Mouse (Mus musculus) small intestine, adult 2 months (tissue): Measurements from ENCODE around the gene Slc12a8.

Source experiments
- CTCF ChIP-seq: fragments of 200-500 bp; IDR thresholded peaks from 2 replicates; pipeline ENCODE4 v1.5.1; 2012; ENCODE audit warnings: low read depth, mild to moderate bottlenecking, control low read depth, inconsistent platforms, low read length, moderate library complexity, mixed read lengths; ENCODE audit not compliant: insufficient replicate concordance, insufficient read length; ENCODE audit errors: extremely low read depth
- POLR2A ChIP-seq: fragments of 200-500 bp; IDR thresholded peaks from 2 replicates; pipeline ENCODE4 v1.6.1; 2012; ENCODE audit warnings: low read depth, mild to moderate bottlenecking, control low read depth, inconsistent platforms, low read length, moderate library complexity

- TF ChIP-seq POLR2A (no peak), CTCF (no peak)
These were observed 189.2 kb downstream of the Slc12a8 start for GRCm38 (mm10) chr16:33706111-33706890.
